Mouse (Mus musculus) ES-Bruce4 (cell line): Measurements from ENCODE around the gene Cdkal1. TPM values are rescaled to one million over a fixed set of nuclear protein-coding genes. Genes with fewer than 3 reads are reported as not detected.

Source experiments
- H3K27ac ChIP-seq: 2 replicates; pipeline ENCODE4 v1.5.1; 2012; ENCODE audit warnings: low read length, inconsistent platforms; ENCODE audit not compliant: insufficient read depth
- H3K27me3 ChIP-seq: 2 replicates; pipeline ENCODE4 v1.6.1; 2012; ENCODE audit warnings: mild to moderate bottlenecking, low read length, inconsistent platforms; ENCODE audit not compliant: control insufficient read depth, poor library complexity, insufficient read depth, severe bottlenecking
- H3K36me3 ChIP-seq: 2 replicates; pipeline ENCODE4 v1.6.1; 2012; ENCODE audit warnings: inconsistent platforms, mild to moderate bottlenecking, low read length, moderate library complexity; ENCODE audit not compliant: control insufficient read depth, poor library complexity, insufficient read depth, severe bottlenecking
- H3K4me1 ChIP-seq: one replicate; pipeline ENCODE4 v1.8.1; 2011; ENCODE audit warnings: low read length; ENCODE audit not compliant: control insufficient read depth, insufficient read depth
- H3K4me3 ChIP-seq: 2 replicates; pipeline ENCODE4 v1.5.1; 2011; ENCODE audit warnings: low read depth, mild to moderate bottlenecking, low read length
- H3K9ac ChIP-seq: 2 replicates; pipeline ENCODE4 v1.6.1; 2012; ENCODE audit warnings: low read depth, mild to moderate bottlenecking, inconsistent platforms; ENCODE audit not compliant: poor library complexity, severe bottlenecking
- H3K9me3 ChIP-seq: replicated peaks from 2 replicates; pipeline ENCODE4 v1.6.1; 2012; ENCODE audit warnings: mild to moderate bottlenecking, low read length, inconsistent platforms; ENCODE audit not compliant: control insufficient read depth, poor library complexity, insufficient read depth, severe bottlenecking
- CTCF ChIP-seq: IDR thresholded peaks from one replicate; pipeline ENCODE4 v1.8.1; 2011; ENCODE audit warnings: low read depth, low read length
- EP300 ChIP-seq: IDR thresholded peaks from 2 replicates; pipeline ENCODE4 v1.6.1; 2011; ENCODE audit warnings: low read depth, low read length; ENCODE audit not compliant: insufficient read depth
- POLR2A ChIP-seq: IDR thresholded peaks from one replicate; pipeline ENCODE4 v1.8.1; 2011; ENCODE audit warnings: low read length; ENCODE audit not compliant: insufficient read depth
- polyA plus RNA-seq: library from polyadenylated mRNA; stranded (reverse); fragments of >200 nt; gene quantifications from 2 replicates; pipeline ENCODE4 v1.2.4, GENCODE M21; 2011; ENCODE audit warnings: low read depth; ENCODE audit not compliant: missing spikeins, insufficient read depth, insufficient read length

Cdkal1 gene
- polyA plus RNA-seq, 1 experiment = 43.4 TPM

DNA sequence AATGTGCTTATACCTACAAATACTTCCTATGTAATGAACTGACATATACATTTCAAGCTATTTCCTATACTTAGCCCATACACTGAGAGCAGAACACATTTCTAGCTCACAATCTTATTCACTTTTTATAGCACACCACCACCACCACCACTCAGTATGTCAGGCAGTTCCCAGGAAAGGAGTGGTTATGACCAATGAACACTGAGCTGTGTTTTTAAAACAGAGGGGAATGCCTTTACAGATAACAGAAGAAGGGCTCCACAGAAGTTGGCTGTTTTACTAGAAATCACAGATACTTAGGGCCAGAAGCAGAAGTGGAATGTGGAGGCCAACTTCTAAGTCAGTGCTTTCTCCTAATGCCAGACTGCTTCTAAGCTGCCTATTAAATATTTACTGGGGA lies 121.0 kb downstream of the Cdkal1 start:
- H3K36me3 ChIP-seq = no peaks in the 10 kb centered on the region; the same call in 1 of the 2 replicates
- TF ChIP-seq POLR2A = no peak
- TF ChIP-seq CTCF = no peak
- TF ChIP-seq EP300 = no peak
- no peaks in the 10 kb centered on the region for H3K9me3 ChIP-seq
- H3K27me3 ChIP-seq = no peaks in the 10 kb centered on the region
- H3K4me1 ChIP-seq = no peaks in the 10 kb centered on the region
- H3K4me3 ChIP-seq = no peak overlapping the region
- no peak overlapping the region for H3K27ac ChIP-seq
- H3K9ac ChIP-seq = no peak overlapping the region

DNA sequence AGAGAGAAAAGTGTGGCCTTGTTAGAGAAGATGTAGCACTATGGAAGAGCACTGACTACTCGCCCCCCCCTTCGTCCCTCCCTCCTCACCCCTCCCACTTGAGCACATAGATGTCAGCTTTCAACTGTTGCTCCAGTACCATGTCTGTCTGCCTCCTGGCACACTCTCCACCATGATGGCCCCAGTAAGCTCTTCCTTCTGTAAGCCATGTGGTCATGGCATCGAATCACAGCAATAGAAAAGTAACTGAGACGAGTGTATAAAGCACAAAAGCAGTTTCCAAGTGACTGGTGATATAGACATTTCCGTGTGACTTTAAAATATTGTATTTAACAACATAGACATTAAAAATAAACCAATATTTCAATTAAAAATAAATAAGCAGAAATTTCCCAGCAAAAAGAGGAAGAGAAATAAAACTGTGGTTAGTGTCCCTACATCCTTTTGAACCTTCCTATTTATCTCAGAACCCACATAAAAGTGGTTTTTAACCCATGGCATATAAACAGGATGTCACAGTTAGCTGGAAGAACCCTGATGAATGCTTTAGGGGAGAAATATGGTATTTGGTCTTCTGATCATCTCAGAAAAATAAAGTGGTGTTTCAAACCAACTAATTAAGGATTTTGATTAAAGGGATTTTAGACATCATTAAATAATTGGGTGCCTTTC lies 129.2 kb downstream of the Cdkal1 start:
- H3K27ac ChIP-seq = no peak overlapping the region
- H3K27me3 ChIP-seq = no peaks in the 10 kb centered on the region
- no peaks in the 10 kb centered on the region for H3K9me3 ChIP-seq
- H3K4me3 ChIP-seq = no peak overlapping the region
- TF ChIP-seq POLR2A (no peak), CTCF (no peak), EP300 (no peak)
- H3K9ac ChIP-seq = no peak overlapping the region
- no peaks in the 10 kb centered on the region for H3K36me3 ChIP-seq
- no peaks in the 10 kb centered on the region for H3K4me1 ChIP-seq

DNA sequence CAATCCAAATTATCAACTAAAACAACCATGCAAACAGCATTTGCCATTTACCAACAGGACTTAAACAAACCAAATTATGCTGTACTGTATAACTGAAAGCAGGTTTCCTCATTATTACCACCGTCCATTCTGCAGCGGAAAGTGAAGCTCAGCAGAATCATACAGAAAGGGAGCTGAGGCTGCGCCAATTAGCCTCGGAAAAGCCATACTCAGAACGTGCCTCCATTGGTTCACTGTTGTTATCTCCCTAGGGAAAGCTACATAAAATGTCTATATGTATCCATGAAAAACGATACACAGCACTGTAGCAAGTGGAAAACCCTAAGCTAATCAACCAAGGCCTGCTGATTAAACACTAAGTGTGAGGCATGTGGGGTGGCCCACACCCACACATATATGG lies 130.6 kb downstream of the Cdkal1 start:
- Histone ChIP-seq H3K4me1 (no peaks in the 10 kb centered on the region), H3K9ac (no peak overlapping the region), H3K27ac (no peak overlapping the region), H3K9me3 (no peaks in the 10 kb centered on the region), H3K27me3 (no peaks in the 10 kb centered on the region), H3K4me3 (no peak overlapping the region), H3K36me3 (no peaks in the 10 kb centered on the region)
- TF ChIP-seq EP300 (no peak), CTCF (no peak), POLR2A (no peak)

DNA sequence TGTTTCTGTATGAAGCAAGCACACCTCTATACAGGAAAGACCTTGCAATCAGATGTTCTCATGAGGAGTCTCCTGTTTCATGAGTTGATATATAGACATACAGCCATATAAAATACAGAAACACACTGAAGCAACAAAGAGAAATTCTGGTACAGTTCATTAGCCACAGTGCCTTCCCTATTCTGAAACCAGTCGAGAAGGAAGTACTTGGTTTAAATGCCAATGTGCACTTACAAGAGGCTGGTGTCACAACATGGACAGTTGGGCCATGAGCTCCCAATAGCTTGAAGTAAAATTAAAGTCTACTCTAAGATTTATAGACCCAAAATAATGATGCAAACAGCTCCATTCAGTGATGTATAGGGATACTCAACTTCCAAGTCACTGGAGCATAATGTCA lies 132.3 kb downstream of the Cdkal1 start:
- Histone ChIP-seq H3K9me3 (no peaks in the 10 kb centered on the region), H3K27me3 (no peaks in the 10 kb centered on the region), H3K36me3 (no peaks in the 10 kb centered on the region), H3K4me3 (no peak overlapping the region), H3K27ac (no peak overlapping the region), H3K4me1 (no peaks in the 10 kb centered on the region), H3K9ac (no peak overlapping the region)
- no peak for TF ChIP-seq POLR2A
- no peak for TF ChIP-seq CTCF
- TF ChIP-seq EP300 = no peak

DNA sequence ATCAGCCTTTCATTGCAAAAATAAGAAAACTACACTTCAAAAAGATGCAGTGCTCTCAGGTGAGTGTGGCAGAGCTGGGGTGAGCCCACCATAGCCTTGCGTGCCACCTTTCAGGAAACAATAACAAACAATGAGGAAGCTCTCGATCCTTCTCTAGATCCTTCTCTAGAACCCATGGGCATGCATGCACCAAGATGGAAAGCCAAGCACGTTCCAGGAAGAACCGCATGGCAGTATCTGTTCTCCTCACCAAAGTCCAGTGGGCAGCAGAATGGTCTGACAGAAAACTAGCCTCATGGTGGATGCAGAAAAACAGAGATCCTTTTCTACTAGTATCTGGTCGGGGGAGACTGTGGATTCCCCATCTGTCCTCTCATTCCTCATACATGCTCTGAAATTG lies 134.3 kb downstream of the Cdkal1 start:
- H3K36me3 ChIP-seq = no peaks in the 10 kb centered on the region
- H3K4me1 ChIP-seq = no peaks in the 10 kb centered on the region
- no peaks in the 10 kb centered on the region for H3K9me3 ChIP-seq
- H3K4me3 ChIP-seq = no peak overlapping the region
- TF ChIP-seq EP300 = no peak
- TF ChIP-seq CTCF = no peak
- no peak for TF ChIP-seq POLR2A
- no peaks in the 10 kb centered on the region for H3K27me3 ChIP-seq
- no peak overlapping the region for H3K9ac ChIP-seq
- H3K27ac ChIP-seq = no peak overlapping the region

DNA sequence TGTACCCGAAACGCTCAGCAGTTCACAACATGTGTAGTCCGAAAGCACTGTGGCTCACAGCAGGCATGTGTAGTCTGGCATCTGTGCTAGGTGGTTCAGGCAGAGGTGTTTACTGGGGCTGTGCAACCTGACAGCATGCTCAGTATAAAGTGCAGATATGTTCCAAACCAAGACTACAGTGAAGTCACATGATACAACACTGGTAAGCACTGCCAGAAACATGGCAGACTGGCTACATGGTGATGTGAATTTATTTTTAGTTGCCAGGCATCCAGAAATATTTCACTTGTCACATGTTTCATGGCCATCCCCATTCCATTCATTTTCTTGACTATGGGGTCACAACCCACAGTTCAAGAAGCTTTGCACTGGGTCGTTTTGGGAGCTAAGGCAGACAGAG lies 138.9 kb downstream of the Cdkal1 start:
- Histone ChIP-seq H3K4me3 (no peak overlapping the region), H3K9me3 (no peaks in the 10 kb centered on the region), H3K27ac (no peak overlapping the region), H3K9ac (no peak overlapping the region), H3K27me3 (no peaks in the 10 kb centered on the region), H3K4me1 (no peaks in the 10 kb centered on the region), H3K36me3 (no peaks in the 10 kb centered on the region)
- TF ChIP-seq EP300 (no peak), CTCF (no peak), POLR2A (no peak)
